Comparison of ENCODE assay signal across 21 mouse cellular contexts in genomic region chr9:50412986-50413385, GRCm38 (mm10).
DNase-seq lines count a peak whose midpoint lies in the region; ATAC-seq and TF ChIP-seq lines count a peak whose summit lies in the region.
"Had no signal": no experiment of that assay in that cellular context is flagged by ENCODE, and none has a peak within 500 bp of the region (broad histone marks: within the 10 kb centered on the region; RNA-seq: fewer than 3 reads in every experiment).

No protein-coding gene starts in this region.

- intact Hi-C loops in heart, postnatal 10 days (cut with DNase I): no loop called here

- H3K27ac ChIP-seq in lung, postnatal 0 days (ENCODE audit: low read length): peak overlapping the region; percentile 26; the same call in 1 of the 2 replicates
- H3K27ac ChIP-seq: embryonic facial prominence, embryonic 13.5 days; embryonic facial prominence, embryonic 15.5 days; forebrain, embryonic 10.5 days; forebrain, embryonic 12.5 days had no signal

- TF ChIP-seq CTCF in lung, postnatal 0 days (IDR thresholded peaks at IDR 0.05): no peak

- H3K36me3 ChIP-seq in lung, postnatal 0 days (ENCODE audit: insufficient read depth, low read length): no peaks in the 10 kb centered on the region
- H3K36me3 ChIP-seq: embryonic facial prominence, embryonic 13.5 days; embryonic facial prominence, embryonic 15.5 days; forebrain, embryonic 10.5 days; forebrain, embryonic 12.5 days had no signal

- H3K9me3 ChIP-seq in lung, postnatal 0 days (ENCODE audit: low read length): no peaks in the 10 kb centered on the region
- H3K9me3 ChIP-seq: embryonic facial prominence, embryonic 13.5 days; embryonic facial prominence, embryonic 15.5 days; forebrain, embryonic 10.5 days; forebrain, embryonic 12.5 days had no signal

- WGBS in lung, postnatal 0 days: 69% methylated on average over 8 of the region's 8 CpGs

- H3K4me3 ChIP-seq in lung, postnatal 0 days (ENCODE audit: low read depth, low read length): no peak overlapping the region
- H3K4me3 ChIP-seq: embryonic facial prominence, embryonic 13.5 days; embryonic facial prominence, embryonic 15.5 days; erythroblast, embryonic 14.5 days; forebrain, embryonic 10.5 days; forebrain, embryonic 12.5 days had no signal

- no peaks in the 10 kb centered on the region for H3K27me3 ChIP-seq in lung, postnatal 0 days (replicated peaks; ENCODE audit: insufficient read depth, low read length)
- H3K27me3 ChIP-seq: embryonic facial prominence, embryonic 13.5 days; embryonic facial prominence, embryonic 15.5 days; forebrain, embryonic 12.5 days had no signal

- TF ChIP-seq EP300 in lung, postnatal 0 days (IDR thresholded peaks at IDR 0.05): no peak

- DNase-seq in cerebellum, postnatal 14 days: peak; percentile 47 to 58
- DNase-seq in cerebellum, adult 18-20 months: no peak
- DNase-seq in heart, adult 11 months: peak; percentile 24
- no peak for DNase-seq in heart, postnatal 10 days
- no peak for DNase-seq in lung, postnatal 0 days (ENCODE audit: low spot score)
- DNase-seq in lung, postnatal 4 days: no peak
- DNase-seq in testis, postnatal 14 days (ENCODE audit: low spot score): peak; percentile 73
- DNase-seq in testis, postnatal 10 days (ENCODE audit: low spot score): no peak
- DNase-seq: adrenal gland, adult 2 months; adrenal gland, postnatal 10 days; adrenal gland, postnatal 25 days; cerebellum, adult 9-10 months; cerebellum, postnatal 36 days; embryo, embryonic 11 days had no signal

- ATAC-seq in lung, postnatal 0 days: no peak
- ATAC-seq: forebrain, embryonic 14.5 days; forebrain, embryonic 16.5 days had no signal

- no peak overlapping the region for H3K4me2 ChIP-seq in lung, postnatal 0 days (replicated peaks; ENCODE audit: low read depth, low read length)
- H3K4me2 ChIP-seq: embryonic facial prominence, embryonic 13.5 days; embryonic facial prominence, embryonic 15.5 days; forebrain, embryonic 12.5 days had no signal

- H3K9ac ChIP-seq in lung, postnatal 0 days (replicated peaks; ENCODE audit: low read depth): no peak overlapping the region
- H3K9ac ChIP-seq: embryonic facial prominence, embryonic 13.5 days; embryonic facial prominence, embryonic 15.5 days; forebrain, embryonic 12.5 days had no signal

- H3K4me1 ChIP-seq in lung, postnatal 0 days (ENCODE audit: insufficient read depth, low read depth, low read length): no peaks in the 10 kb centered on the region; the same call in 1 of the 2 replicates
- H3K4me1 ChIP-seq: embryonic facial prominence, embryonic 15.5 days; forebrain, embryonic 10.5 days; forebrain, embryonic 12.5 days had no signal

Comparison
In these comparisons a context has a peak if more than half of its experiments do, and no peak if none do; other contexts are left out.
1. DNase-seq: peak in cerebellum, postnatal 14 days (2 of 2), heart, adult 11 months (single experiment) and testis, postnatal 14 days (single experiment); none in cerebellum, adult 18-20 months (0 of 2), heart, postnatal 10 days (0 of 2), lung, postnatal 0 days (single experiment), lung, postnatal 4 days (0 of 2) and testis, postnatal 10 days (single experiment).